Mouse (Mus musculus) embryonic fibroblast, embryonic 13.5 days (primary cell): ENCODE data around the gene Scly. TPM values are rescaled to one million over a fixed set of nuclear protein-coding genes. Genes with fewer than 3 reads are reported as not detected.

Experiments
- H3K27ac ChIP-seq: 2 replicates; pipeline ENCODE4 v1.5.1; 2012; ENCODE audit warnings: low read length, control low read depth, inconsistent platforms; ENCODE audit not compliant: insufficient read depth
- H3K4me1 ChIP-seq: 2 replicates; pipeline ENCODE4 v1.6.1; 2011; ENCODE audit warnings: low read length; ENCODE audit not compliant: control insufficient read depth, insufficient read depth
- H3K4me3 ChIP-seq: 2 replicates; pipeline ENCODE4 v1.5.1; 2011; ENCODE audit warnings: mild to moderate bottlenecking, control low read depth, low read length; ENCODE audit not compliant: insufficient read depth
- CTCF ChIP-seq: IDR thresholded peaks from 2 replicates; pipeline ENCODE4 v1.5.1; 2011; ENCODE audit warnings: mild to moderate bottlenecking, control low read depth, low read length, moderate library complexity, borderline replicate concordance; ENCODE audit not compliant: insufficient read depth
- POLR2A ChIP-seq: IDR thresholded peaks from 2 replicates; pipeline ENCODE4 v1.6.1; 2011; ENCODE audit warnings: low read depth, mild to moderate bottlenecking, control low read depth, low read length, moderate library complexity
- polyA plus RNA-seq: library from polyadenylated mRNA; stranded (reverse); fragments of >200 nt; gene quantifications from 2 replicates; pipeline ENCODE4 v1.2.4, GENCODE M21; 2011; ENCODE audit warnings: low read depth; ENCODE audit not compliant: missing spikeins, insufficient read length

The Scly gene
- polyA plus RNA-seq, 1 experiment, result 6.4 TPM

GRCm38 (mm10) chr1:91321760-91322438, 23.8 kb downstream of the Scly start, which contains the start of gene Espnl:
Gene Espnl, plus strand, starts transcription at chr1:91322075.
- Histone ChIP-seq H3K4me1 (no peaks in the 10 kb centered on the region), H3K27ac (no peak within 1 kb of the TSS), H3K4me3 (no peak within 1 kb of the TSS)
- TF ChIP-seq POLR2A, result no peak
- TF ChIP-seq CTCF, result no peak

- Histone ChIP-seq H3K4me3 (no peak overlapping the region), H3K27ac (no peak overlapping the region), H3K4me1 (no peaks in the 10 kb centered on the region)
- TF ChIP-seq CTCF, result no peak
- no peak for TF ChIP-seq POLR2A
Observed at GRCm38 (mm10) chr1:91324646-91325045, 26.5 kb downstream of the Scly start.

GRCm38 (mm10) chr1:91325488-91326042, 27.4 kb downstream of the Scly start:
- no peak overlapping the region for H3K27ac ChIP-seq
- H3K4me3 ChIP-seq, result no peak overlapping the region
- TF ChIP-seq CTCF (no peak), POLR2A (no peak)
- H3K4me1 ChIP-seq, result no peaks in the 10 kb centered on the region

GRCm38 (mm10) chr1:91332102-91332501, 34.0 kb downstream of the Scly start:
- Histone ChIP-seq H3K4me1 (no peaks in the 10 kb centered on the region), H3K4me3 (no peak overlapping the region), H3K27ac (no peak overlapping the region)
- TF ChIP-seq POLR2A, result no peak
- TF ChIP-seq CTCF, result no peak

- TF ChIP-seq CTCF (no peak), POLR2A (no peak)
- H3K27ac ChIP-seq, result no peak overlapping the region
- H3K4me3 ChIP-seq, result no peak overlapping the region
- H3K4me1 ChIP-seq, result no peaks in the 10 kb centered on the region
Observed at GRCm38 (mm10) chr1:91333582-91333981, 35.4 kb downstream of the Scly start.

- no peak overlapping the region for H3K27ac ChIP-seq
- H3K4me3 ChIP-seq, result no peak overlapping the region
- H3K4me1 ChIP-seq, result no peaks in the 10 kb centered on the region
- TF ChIP-seq POLR2A, result no peak
- TF ChIP-seq CTCF, result no peak
Observed at GRCm38 (mm10) chr1:91337355-91337754, 39.2 kb downstream of the Scly start.

- TF ChIP-seq CTCF (no peak), POLR2A (no peak)
Observed at GRCm38 (mm10) chr1:91344001-91344400, 45.9 kb downstream of the Scly start.

GRCm38 (mm10) chr1:91344921-91345685, 47.0 kb downstream of the Scly start:
- no peak overlapping the region for H3K27ac ChIP-seq
- no peak overlapping the region for H3K4me3 ChIP-seq
- no peaks in the 10 kb centered on the region for H3K4me1 ChIP-seq
- TF ChIP-seq CTCF, result peak; percentile 62; the same call in 1 of the 2 replicates
- TF ChIP-seq POLR2A, result no peak

More at GRCm38 (mm10) chr1:91344001-91344400, 45.9 kb downstream of the Scly start:
- no peaks in the 10 kb centered on the region for H3K4me1 ChIP-seq
- no peak overlapping the region for H3K4me3 ChIP-seq
- H3K27ac ChIP-seq, result no peak overlapping the region

- peak; percentile 76; the same call in 1 of the 2 replicates for TF ChIP-seq CTCF
- no peak for TF ChIP-seq POLR2A
- Histone ChIP-seq H3K27ac (no peak overlapping the region), H3K4me3 (no peak overlapping the region), H3K4me1 (0 out of 2 replicates have a peak, but pooled peaks cover 7% of the 10 kb centered on the region)
Observed at GRCm38 (mm10) chr1:91346892-91347291, 48.8 kb downstream of the Scly start.
